Mouse (Mus musculus): ENCODE results near the gene Rnf123. TPM values are rescaled to one million over a fixed set of nuclear protein-coding genes. Genes with fewer than 3 reads are reported as not detected.
A peak's percentile ranks its signal among the peaks of the same experiment; 100 is the strongest.

Rnf123 gene
- polyA plus RNA-seq, 1 experiment = 33.4 TPM

- H3K27me3 ChIP-seq (ENCODE audit: control insufficient read depth, insufficient read depth, insufficient read length) = no peaks in the 10 kb centered on the region
These were observed 28.5 kb upstream of the Rnf123 start for GRCm38 (mm10) chr9:108111593-108112121.

GRCm38 (mm10) chr9:108111101-108111592, 28.0 kb upstream of the Rnf123 start:
- no peaks in the 10 kb centered on the region for H3K79me2 ChIP-seq (ENCODE audit: control insufficient read depth, insufficient read depth)
- H3ac ChIP-seq (ENCODE audit: control insufficient read depth, insufficient read length) = no peak overlapping the region
- H3K36me3 ChIP-seq (ENCODE audit: control insufficient read depth, insufficient read depth) = no peaks in the 10 kb centered on the region
- no peaks in the 10 kb centered on the region for H3K27me3 ChIP-seq (ENCODE audit: control insufficient read depth, insufficient read depth, insufficient read length)
- H3K4me3 ChIP-seq = no peak overlapping the region
- H3K4me2 ChIP-seq (ENCODE audit: low read depth) = no peak overlapping the region
- TF ChIP-seq SRF (IDR thresholded peaks at IDR 0.05; ENCODE audit: control insufficient read depth, insufficient read length, low read depth) (no peak), MYOG (IDR thresholded peaks at IDR 0.05; ENCODE audit: control insufficient read depth in 1 of 3, insufficient read depth in 1 of 3, insufficient read length in 2 of 3, low read depth in 2 of 3) (peak in 1 of 3 experiments; percentile 49), MYOD1 (IDR thresholded peaks at IDR 0.05; ENCODE audit: control insufficient read depth in 1 of 3, insufficient read length in 2 of 3, low read depth in 2 of 3) (peak in 2 of 3 experiments; percentile 53 to 83)

More at GRCm38 (mm10) chr9:108111593-108112121, 28.5 kb upstream of the Rnf123 start:
- Histone ChIP-seq H3K4me3 (no peak overlapping the region), H3K4me2 (ENCODE audit: low read depth) (no peak overlapping the region), H3K36me3 (ENCODE audit: control insufficient read depth, insufficient read depth) (no peaks in the 10 kb centered on the region), H3ac (ENCODE audit: control insufficient read depth, insufficient read length) (no peak overlapping the region), H3K79me2 (ENCODE audit: control insufficient read depth, insufficient read depth) (no peaks in the 10 kb centered on the region)
- TF ChIP-seq MYOG (IDR thresholded peaks at IDR 0.05; ENCODE audit: control insufficient read depth in 1 of 3, insufficient read depth in 1 of 3, insufficient read length in 2 of 3, low read depth in 2 of 3) (no peak), MAX (IDR thresholded peaks at IDR 0.05; ENCODE audit: low read depth) (no peak), TCF3 (IDR thresholded peaks at IDR 0.05; ENCODE audit: insufficient read length, low read depth) (no peak), E2F4 (IDR thresholded peaks at IDR 0.05; ENCODE audit: insufficient read depth) (no peak), TCF12 (IDR thresholded peaks at IDR 0.05; ENCODE audit: insufficient read depth, poor library complexity, severe bottlenecking) (no peak)

GRCm38 (mm10) chr9:108110160-108110559, 27.0 kb upstream of the Rnf123 start:
- Histone ChIP-seq H3K79me2 (ENCODE audit: control insufficient read depth, insufficient read depth) (no peaks in the 10 kb centered on the region), H3K4me2 (ENCODE audit: low read depth) (no peak overlapping the region), H3ac (ENCODE audit: control insufficient read depth, insufficient read length) (no peak overlapping the region), H3K36me3 (ENCODE audit: control insufficient read depth, insufficient read depth) (no peaks in the 10 kb centered on the region), H3K4me3 (no peak overlapping the region), H3K27me3 (ENCODE audit: control insufficient read depth, insufficient read depth, insufficient read length) (no peaks in the 10 kb centered on the region)
- TF ChIP-seq MYOG (IDR thresholded peaks at IDR 0.05; ENCODE audit: control insufficient read depth in 1 of 3, insufficient read depth in 1 of 3, insufficient read length in 2 of 3, low read depth in 2 of 3) (no peak), CEBPB (IDR thresholded peaks at IDR 0.05; ENCODE audit: insufficient read depth, poor library complexity, severe bottlenecking) (no peak), TCF3 (IDR thresholded peaks at IDR 0.05; ENCODE audit: insufficient read length, low read depth) (no peak), MYOD1 (IDR thresholded peaks at IDR 0.05; ENCODE audit: control insufficient read depth in 1 of 3, insufficient read length in 2 of 3, low read depth in 2 of 3) (no peak), POLR2AphosphoS2 (IDR thresholded peaks at IDR 0.05; ENCODE audit: insufficient read length, low read depth) (no peak), E2F4 (IDR thresholded peaks at IDR 0.05; ENCODE audit: insufficient read depth) (no peak), TCF12 (IDR thresholded peaks at IDR 0.05; ENCODE audit: insufficient read depth, poor library complexity, severe bottlenecking) (no peak), SRF (IDR thresholded peaks at IDR 0.05; ENCODE audit: control insufficient read depth, insufficient read length, low read depth) (no peak), USF1 (IDR thresholded peaks at IDR 0.05; ENCODE audit: low read depth) (no peak), POLR2A (IDR thresholded peaks at IDR 0.05; ENCODE audit: insufficient read length, low read depth) (no peak), REST (IDR thresholded peaks at IDR 0.05; ENCODE audit: insufficient read depth, insufficient read length) (no peak), MAX (IDR thresholded peaks at IDR 0.05; ENCODE audit: low read depth) (no peak)

GRCm38 (mm10) chr9:108107867-108108266, 24.7 kb upstream of the Rnf123 start:
- Histone ChIP-seq H3K27me3 (ENCODE audit: control insufficient read depth, insufficient read depth, insufficient read length) (no peaks in the 10 kb centered on the region), H3K36me3 (ENCODE audit: control insufficient read depth, insufficient read depth) (no peaks in the 10 kb centered on the region), H3K4me3 (no peak overlapping the region), H3ac (ENCODE audit: control insufficient read depth, insufficient read length) (no peak overlapping the region), H3K4me2 (ENCODE audit: low read depth) (no peak overlapping the region), H3K79me2 (ENCODE audit: control insufficient read depth, insufficient read depth) (no peaks in the 10 kb centered on the region)
- TF ChIP-seq USF1 (IDR thresholded peaks at IDR 0.05; ENCODE audit: low read depth) (no peak), POLR2AphosphoS2 (IDR thresholded peaks at IDR 0.05; ENCODE audit: insufficient read length, low read depth) (no peak), TCF12 (IDR thresholded peaks at IDR 0.05; ENCODE audit: insufficient read depth, poor library complexity, severe bottlenecking) (no peak), CEBPB (IDR thresholded peaks at IDR 0.05; ENCODE audit: insufficient read depth, poor library complexity, severe bottlenecking) (no peak)

- no peaks in the 10 kb centered on the region for H3K36me3 ChIP-seq (ENCODE audit: control insufficient read depth, insufficient read depth)
- H3K27me3 ChIP-seq (ENCODE audit: control insufficient read depth, insufficient read depth, insufficient read length) = no peaks in the 10 kb centered on the region
These were observed 22.9 kb upstream of the Rnf123 start for GRCm38 (mm10) chr9:108106090-108106489.

More at GRCm38 (mm10) chr9:108106090-108106489, 22.9 kb upstream of the Rnf123 start:
- Histone ChIP-seq H3K4me2 (ENCODE audit: low read depth) (peak overlapping the region; percentile 88), H3ac (ENCODE audit: control insufficient read depth, insufficient read length) (no peak overlapping the region), H3K4me3 (no peak overlapping the region), H3K79me2 (ENCODE audit: control insufficient read depth, insufficient read depth) (no peaks in the 10 kb centered on the region)
- TF ChIP-seq TCF12 (IDR thresholded peaks at IDR 0.05; ENCODE audit: insufficient read depth, poor library complexity, severe bottlenecking) (no peak), POLR2AphosphoS2 (IDR thresholded peaks at IDR 0.05; ENCODE audit: insufficient read length, low read depth) (no peak), E2F4 (IDR thresholded peaks at IDR 0.05; ENCODE audit: insufficient read depth) (no peak), CEBPB (IDR thresholded peaks at IDR 0.05; ENCODE audit: insufficient read depth, poor library complexity, severe bottlenecking) (no peak), TCF3 (IDR thresholded peaks at IDR 0.05; ENCODE audit: insufficient read length, low read depth) (no peak)

Data from myocyte (in vitro differentiated cells).